Mouse (Mus musculus): ENCODE measurements around the gene Rce1. TPM values are rescaled to one million over a fixed set of nuclear protein-coding genes. Genes with fewer than 3 reads are reported as not detected.
"Not testable (repeated sequence)": the region's sequence is repeated elsewhere in the genome, so short reads cannot be mapped to it uniquely, and the experiment has no call there.

Rce1 gene
- polyA plus RNA-seq, 2 experiments, result 20.0 to 23.6 TPM

DNA sequence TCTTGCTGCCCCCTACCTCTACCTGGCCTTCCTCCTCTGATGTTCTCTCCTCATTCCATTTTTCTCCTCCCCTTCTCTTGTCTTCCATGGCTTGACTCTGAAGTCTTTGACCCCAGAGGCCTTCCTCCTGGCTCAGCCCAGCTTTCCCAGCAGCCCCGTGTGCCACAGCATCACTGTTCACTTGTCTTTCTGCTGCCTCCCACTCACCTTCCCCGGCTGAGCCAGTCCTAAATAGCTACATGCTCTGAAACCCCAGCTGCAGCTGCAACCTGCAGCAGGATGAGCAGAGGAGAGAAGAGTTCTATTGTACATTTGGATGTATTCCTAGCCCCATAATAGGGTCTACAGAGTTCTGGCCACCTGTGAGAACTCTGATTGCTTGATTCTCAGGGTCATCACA, 38.0 kb downstream of the Rce1 start:
- no peak overlapping the region for H3K4me2 ChIP-seq (ENCODE audit: low read depth)
- ATAC-seq (ENCODE audit: insufficient read depth), result no peak
- no peak overlapping the region for H3K9ac ChIP-seq (replicated peaks)
- H3K36me3 ChIP-seq (replicated peaks; ENCODE audit: control insufficient read depth, insufficient read depth, low read depth), result no peaks in the 10 kb centered on the region
- TF ChIP-seq EP300 (IDR thresholded peaks at IDR 0.05; ENCODE audit: low read depth) (no peak), CTCF (IDR thresholded peaks at IDR 0.05; ENCODE audit: low read depth) (no peak)
- H3K9me3 ChIP-seq (ENCODE audit: control insufficient read depth, low read length), result no peaks in the 10 kb centered on the region
- 45% methylated on average over 2 of the region's 2 CpGs for WGBS (ENCODE audit: insufficient replicate concordance)
- H3K27me3 ChIP-seq (ENCODE audit: control insufficient read depth, insufficient read depth, low read length), result no peaks in the 10 kb centered on the region; the same call in 1 of the 2 replicates
- H3K4me1 ChIP-seq (replicated peaks; ENCODE audit: control insufficient read depth in 2 of 2, insufficient read depth in 2 of 2, low read length in 1 of 2), result no peaks in the 10 kb centered on the region
- H3K4me3 ChIP-seq (ENCODE audit: insufficient read depth in 1 of 2, low read depth in 2 of 2, low read length in 2 of 2), result no peak overlapping the region
- no peak for DNase-seq (ENCODE audit: low read depth in 3 of 3, low spot score in 3 of 3)
- H3K27ac ChIP-seq, result no peak overlapping the region

DNA sequence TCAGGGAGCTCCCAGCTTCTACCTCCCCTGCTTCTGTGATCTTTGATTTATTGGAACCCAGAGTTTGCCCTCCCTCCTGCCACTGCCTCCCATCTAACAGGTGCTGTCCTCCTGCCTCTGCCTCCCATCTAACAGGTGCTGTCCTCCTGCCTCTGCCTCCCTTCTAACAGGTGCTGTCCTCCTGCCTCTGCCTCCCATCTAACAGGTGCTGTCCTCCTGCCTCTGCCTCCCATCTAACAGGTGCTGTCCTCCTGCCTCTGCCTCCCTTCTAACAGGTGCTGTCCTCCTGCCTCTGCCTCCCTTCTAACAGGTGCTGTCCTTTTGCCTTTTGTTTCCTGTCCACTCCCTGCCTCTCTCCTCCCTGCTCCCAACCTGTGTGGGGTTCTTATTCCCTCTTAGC, 38.7 kb downstream of the Rce1 start:
- not testable (repeated sequence) for H3K4me1 ChIP-seq (replicated peaks; ENCODE audit: control insufficient read depth in 2 of 2, insufficient read depth in 2 of 2, low read length in 1 of 2); H3K27me3 ChIP-seq (ENCODE audit: control insufficient read depth, insufficient read depth, low read length); H3K9me3 ChIP-seq (ENCODE audit: control insufficient read depth, low read length); H3K4me3 ChIP-seq (ENCODE audit: insufficient read depth in 1 of 2, low read depth in 2 of 2, low read length in 2 of 2); H3K4me2 ChIP-seq (ENCODE audit: low read depth); H3K27ac ChIP-seq; ATAC-seq (ENCODE audit: insufficient read depth); DNase-seq (ENCODE audit: low read depth in 3 of 3, low spot score in 3 of 3); H3K9ac ChIP-seq (replicated peaks); H3K36me3 ChIP-seq (replicated peaks; ENCODE audit: control insufficient read depth, insufficient read depth, low read depth)

DNA sequence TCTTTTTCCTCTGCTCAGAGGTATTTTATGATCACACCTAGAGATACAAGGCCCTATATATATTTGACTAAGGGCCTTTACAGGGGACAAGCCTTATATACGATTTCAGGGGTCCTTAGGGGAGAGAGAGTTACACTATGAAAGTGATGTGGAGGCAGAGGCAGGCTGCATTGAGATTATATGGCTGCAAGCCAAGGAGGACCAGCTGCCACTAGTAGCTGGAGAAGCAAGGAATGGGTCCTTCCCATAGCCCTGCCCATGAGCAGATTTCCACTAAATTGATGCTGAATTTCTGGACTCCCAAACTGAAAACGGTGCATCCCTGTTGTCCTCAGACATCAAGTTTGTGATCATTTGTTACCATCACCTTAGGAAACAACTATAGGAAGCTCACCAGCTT, 41.6 kb downstream of the Rce1 start:
- H3K27ac ChIP-seq, result no peak overlapping the region
- no peaks in the 10 kb centered on the region for H3K4me1 ChIP-seq (replicated peaks; ENCODE audit: control insufficient read depth in 2 of 2, insufficient read depth in 2 of 2, low read length in 1 of 2)
- no peak overlapping the region for H3K4me3 ChIP-seq (ENCODE audit: insufficient read depth in 1 of 2, low read depth in 2 of 2, low read length in 2 of 2)
- DNase-seq (ENCODE audit: low read depth in 3 of 3, low spot score in 3 of 3) (no peak), ATAC-seq (ENCODE audit: insufficient read depth) (no peak)
- 62% methylated on average over 2 of the region's 2 CpGs for WGBS (ENCODE audit: insufficient replicate concordance)
- H3K9me3 ChIP-seq (ENCODE audit: control insufficient read depth, low read length), result no peaks in the 10 kb centered on the region
- H3K36me3 ChIP-seq (replicated peaks; ENCODE audit: control insufficient read depth, insufficient read depth, low read depth), result no peaks in the 10 kb centered on the region
- H3K27me3 ChIP-seq (ENCODE audit: control insufficient read depth, insufficient read depth, low read length), result no peaks in the 10 kb centered on the region; the same call in 1 of the 2 replicates
- TF ChIP-seq CTCF (IDR thresholded peaks at IDR 0.05; ENCODE audit: low read depth) (no peak), EP300 (IDR thresholded peaks at IDR 0.05; ENCODE audit: low read depth) (no peak)
- no peak overlapping the region for H3K9ac ChIP-seq (replicated peaks)
- no peak overlapping the region for H3K4me2 ChIP-seq (ENCODE audit: low read depth)

- no peak for ATAC-seq (ENCODE audit: insufficient read depth)
These were observed 46.1 kb downstream of the Rce1 start for GRCm38 (mm10) chr19:4579296-4579695.

GRCm38 (mm10) chr19:4578799-4579198, 46.6 kb downstream of the Rce1 start:
- Histone ChIP-seq H3K4me2 (ENCODE audit: low read depth) (no peak overlapping the region), H3K4me1 (replicated peaks; ENCODE audit: control insufficient read depth in 2 of 2, insufficient read depth in 2 of 2, low read length in 1 of 2) (peaks cover 6 to 7% of the 10 kb centered on the region in 2 experiments), H3K4me3 (ENCODE audit: insufficient read depth in 1 of 2, low read depth in 2 of 2, low read length in 2 of 2) (no peak overlapping the region), H3K36me3 (replicated peaks; ENCODE audit: control insufficient read depth, insufficient read depth, low read depth) (no peaks in the 10 kb centered on the region), H3K27me3 (ENCODE audit: control insufficient read depth, insufficient read depth, low read length) (no peaks in the 10 kb centered on the region; the same call in 1 of the 2 replicates), H3K9ac (replicated peaks) (no peak overlapping the region), H3K27ac (no peak overlapping the region), H3K9me3 (ENCODE audit: control insufficient read depth, low read length) (no peaks in the 10 kb centered on the region)
- WGBS (ENCODE audit: insufficient replicate concordance), result 56% methylated on average over 2 of the region's 2 CpGs
- no peak for ATAC-seq (ENCODE audit: insufficient read depth)
- no peak for DNase-seq (ENCODE audit: low read depth in 3 of 3, low spot score in 3 of 3)
- TF ChIP-seq EP300 (IDR thresholded peaks at IDR 0.05; ENCODE audit: low read depth), result no peak

More at GRCm38 (mm10) chr19:4579296-4579695, 46.1 kb downstream of the Rce1 start:
- 63% methylated on average over 5 of the region's 5 CpGs for WGBS (ENCODE audit: insufficient replicate concordance)
- no peak overlapping the region for H3K4me3 ChIP-seq (ENCODE audit: insufficient read depth in 1 of 2, low read depth in 2 of 2, low read length in 2 of 2)
- H3K27me3 ChIP-seq (ENCODE audit: control insufficient read depth, insufficient read depth, low read length), result no peaks in the 10 kb centered on the region; the same call in 1 of the 2 replicates
- H3K4me2 ChIP-seq (ENCODE audit: low read depth), result no peak overlapping the region
- H3K36me3 ChIP-seq (replicated peaks; ENCODE audit: control insufficient read depth, insufficient read depth, low read depth), result no peaks in the 10 kb centered on the region
- H3K27ac ChIP-seq, result no peak overlapping the region
- TF ChIP-seq EP300 (IDR thresholded peaks at IDR 0.05; ENCODE audit: low read depth), result no peak
- TF ChIP-seq CTCF (IDR thresholded peaks at IDR 0.05; ENCODE audit: low read depth), result no peak
- no peaks in the 10 kb centered on the region for H3K9me3 ChIP-seq (ENCODE audit: control insufficient read depth, low read length)
- DNase-seq (ENCODE audit: low read depth in 3 of 3, low spot score in 3 of 3), result no peak
- H3K4me1 ChIP-seq (replicated peaks; ENCODE audit: control insufficient read depth in 2 of 2, insufficient read depth in 2 of 2, low read length in 1 of 2), result peaks cover 6 to 7% of the 10 kb centered on the region in 2 experiments
- H3K9ac ChIP-seq (replicated peaks), result no peak overlapping the region
